Mouse (Mus musculus): ENCODE measurements around the gene Gm11627. TPM values are rescaled to one million over a fixed set of nuclear protein-coding genes. Genes with fewer than 3 reads are reported as not detected.

The Gm11627 gene
- polyA plus RNA-seq, 1 experiment from 2014 or later: 0.51 TPM

- Histone ChIP-seq H3K27me3 (replicated peaks) (peaks cover 30% of the 10 kb centered on the region), H3K4me3 (no peak overlapping the region), H3K9ac (no peak overlapping the region), H3K4me1 (no peaks in the 10 kb centered on the region), H3K9me3 (replicated peaks) (no peaks in the 10 kb centered on the region), H3K36me3 (no peaks in the 10 kb centered on the region), H3K27ac (no peak overlapping the region), H3K4me2 (no peak overlapping the region)
- WGBS (ENCODE audit: insufficient replicate concordance): 35% methylated on average over 3 of the region's 4 CpGs
- no peak for ATAC-seq
Measured at GRCm38 (mm10) chr11:102595341-102595820, 16.1 kb upstream of the Gm11627 start.

GRCm38 (mm10) chr11:102587554-102587953, 8.3 kb upstream of the Gm11627 start:
- no peak overlapping the region for H3K9ac ChIP-seq
- no peak overlapping the region for H3K4me3 ChIP-seq
- H3K36me3 ChIP-seq: no peaks in the 10 kb centered on the region
- WGBS (ENCODE audit: insufficient replicate concordance): 60% methylated on average over 3 of the region's 3 CpGs
- peaks cover under 1% of the 10 kb centered on the region; the same call in 1 of the 2 replicates for H3K4me1 ChIP-seq
- no peak overlapping the region for H3K27ac ChIP-seq
- H3K4me2 ChIP-seq: no peak overlapping the region
- H3K27me3 ChIP-seq (replicated peaks): peaks cover 21% of the 10 kb centered on the region
- peaks cover 6% of the 10 kb centered on the region; the same call in 1 of the 2 replicates for H3K9me3 ChIP-seq (replicated peaks)
- no peak for ATAC-seq

- H3K9ac ChIP-seq: no peak overlapping the region
- H3K27ac ChIP-seq: no peak overlapping the region
- peaks cover 3% of the 10 kb centered on the region; the same call in 1 of the 2 replicates for H3K4me1 ChIP-seq
- no peaks in the 10 kb centered on the region for H3K36me3 ChIP-seq
- H3K4me2 ChIP-seq: no peak overlapping the region
- WGBS (ENCODE audit: insufficient replicate concordance): 77% methylated on average over 4 of the region's 4 CpGs
- no peak for ATAC-seq
- H3K4me3 ChIP-seq: no peak overlapping the region
- peaks cover 6% of the 10 kb centered on the region; the same call in 1 of the 2 replicates for H3K9me3 ChIP-seq (replicated peaks)
- H3K27me3 ChIP-seq (replicated peaks): peaks cover 31% of the 10 kb centered on the region
Measured at GRCm38 (mm10) chr11:102586445-102587130, 7.3 kb upstream of the Gm11627 start.

- H3K4me3 ChIP-seq: no peak overlapping the region
- H3K27me3 ChIP-seq (replicated peaks): peaks cover 62% of the 10 kb centered on the region
- H3K4me2 ChIP-seq: no peak overlapping the region
- no peak overlapping the region for H3K27ac ChIP-seq
- H3K36me3 ChIP-seq: no peaks in the 10 kb centered on the region
- WGBS (ENCODE audit: insufficient replicate concordance): 25% methylated on average over 5 of the region's 5 CpGs
- peaks cover 6% of the 10 kb centered on the region; the same call in 1 of the 2 replicates for H3K9me3 ChIP-seq (replicated peaks)
- peaks cover 12% of the 10 kb centered on the region; the same call in 1 of the 2 replicates for H3K4me1 ChIP-seq
- H3K9ac ChIP-seq: no peak overlapping the region
- no peak for ATAC-seq
Measured at GRCm38 (mm10) chr11:102582736-102583135, 3.5 kb upstream of the Gm11627 start.

- WGBS (ENCODE audit: insufficient replicate concordance): 31% methylated on average over 13 of the region's 13 CpGs
- no peak for ATAC-seq
- H3K4me3 ChIP-seq: no peak overlapping the region
- no peak overlapping the region for H3K27ac ChIP-seq
- no peak overlapping the region for H3K9ac ChIP-seq
- H3K4me1 ChIP-seq: peaks cover 16% of the 10 kb centered on the region; the same call in 1 of the 2 replicates
- no peak overlapping the region for H3K4me2 ChIP-seq
- no peaks in the 10 kb centered on the region for H3K36me3 ChIP-seq
- H3K9me3 ChIP-seq (replicated peaks): peaks cover 6% of the 10 kb centered on the region; the same call in 1 of the 2 replicates
- peaks cover 68% of the 10 kb centered on the region for H3K27me3 ChIP-seq (replicated peaks)
Measured at GRCm38 (mm10) chr11:102582016-102582610, 2.9 kb upstream of the Gm11627 start.

- 29% methylated on average over 11 of the region's 11 CpGs for WGBS (ENCODE audit: insufficient replicate concordance)
- no peak overlapping the region for H3K9ac ChIP-seq
- no peak overlapping the region for H3K4me2 ChIP-seq
- no peaks in the 10 kb centered on the region for H3K36me3 ChIP-seq
- peaks cover 17% of the 10 kb centered on the region; the same call in 1 of the 2 replicates for H3K4me1 ChIP-seq
- H3K9me3 ChIP-seq (replicated peaks): 0 out of 2 replicates have a peak, but pooled peaks cover 1% of the 10 kb centered on the region
- no peak overlapping the region for H3K27ac ChIP-seq
- H3K27me3 ChIP-seq (replicated peaks): peaks cover 75% of the 10 kb centered on the region
- H3K4me3 ChIP-seq: no peak overlapping the region
- no peak for ATAC-seq
Measured at GRCm38 (mm10) chr11:102581281-102582015, 2.2 kb upstream of the Gm11627 start.

- no peaks in the 10 kb centered on the region for H3K9me3 ChIP-seq (replicated peaks)
- H3K4me3 ChIP-seq: no peak overlapping the region
- H3K27me3 ChIP-seq (replicated peaks): peaks cover 75% of the 10 kb centered on the region
- H3K9ac ChIP-seq: no peak overlapping the region
- no peak for ATAC-seq
- peaks cover 17% of the 10 kb centered on the region; the same call in 1 of the 2 replicates for H3K4me1 ChIP-seq
- 44% methylated on average over 3 of the region's 3 CpGs for whole genome bisulfite sequencing (ENCODE audit: insufficient replicate concordance)
- H3K4me2 ChIP-seq: no peak overlapping the region
- no peaks in the 10 kb centered on the region for H3K36me3 ChIP-seq
- no peak overlapping the region for H3K27ac ChIP-seq
Measured at GRCm38 (mm10) chr11:102580034-102580330, 721 bp upstream of the Gm11627 start.

GRCm38 (mm10) chr11:102578341-102579118, 731 bp downstream of the Gm11627 start:
- H3K27ac ChIP-seq: no peak overlapping the region

GRCm38 (mm10) chr11:102576050-102576754, 3.1 kb downstream of the Gm11627 start:
- peaks cover 17% of the 10 kb centered on the region for H3K4me1 ChIP-seq
- H3K36me3 ChIP-seq: no peaks in the 10 kb centered on the region
- H3K27me3 ChIP-seq (replicated peaks): peaks cover 41% of the 10 kb centered on the region
- no peak for ATAC-seq
- H3K27ac ChIP-seq: no peak overlapping the region
- 64% methylated on average over 13 of the region's 13 CpGs for WGBS (ENCODE audit: insufficient replicate concordance)
- H3K9ac ChIP-seq: no peak overlapping the region
- H3K4me2 ChIP-seq: no peak overlapping the region
- no peaks in the 10 kb centered on the region for H3K9me3 ChIP-seq (replicated peaks)
- no peak overlapping the region for H3K4me3 ChIP-seq

More at GRCm38 (mm10) chr11:102578341-102579118, 731 bp downstream of the Gm11627 start:
- H3K4me1 ChIP-seq: peaks cover 17% of the 10 kb centered on the region; the same call in 1 of the 2 replicates
- H3K4me2 ChIP-seq: peak overlapping the region; percentile 61
- H3K4me3 ChIP-seq: peak overlapping the region; percentile 24
- 8% methylated on average over 27 of the region's 27 CpGs for WGBS (ENCODE audit: insufficient replicate concordance)
- peak; percentile 30; the same call in 1 of the 2 replicates for ATAC-seq
- H3K27me3 ChIP-seq (replicated peaks): peaks cover 65% of the 10 kb centered on the region
- no peaks in the 10 kb centered on the region for H3K36me3 ChIP-seq
- H3K9ac ChIP-seq: peak overlapping the region; percentile 25; the same call in 1 of the 2 replicates
- H3K9me3 ChIP-seq (replicated peaks): no peaks in the 10 kb centered on the region

- no peak overlapping the region for H3K27ac ChIP-seq
- no peaks in the 10 kb centered on the region for H3K9me3 ChIP-seq (replicated peaks)
- no peak overlapping the region for H3K4me2 ChIP-seq
- H3K27me3 ChIP-seq (replicated peaks): peaks cover 30% of the 10 kb centered on the region
- no peak overlapping the region for H3K4me3 ChIP-seq
- no peak overlapping the region for H3K9ac ChIP-seq
- ATAC-seq: no peak
- H3K36me3 ChIP-seq: no peaks in the 10 kb centered on the region
- 46% methylated on average over 1 of the region's 1 CpGs for WGBS (ENCODE audit: insufficient replicate concordance)
- H3K4me1 ChIP-seq: peaks cover 17% of the 10 kb centered on the region
Measured at GRCm38 (mm10) chr11:102575034-102575433, 4.2 kb downstream of the Gm11627 start.
